Mouse (Mus musculus) liver, postnatal 0 days (tissue): Measurements from ENCODE around the gene Spon1.

Experiments used
- CTCF ChIP-seq: sonication (generic); IDR thresholded peaks from 2 replicates; pipeline ENCODE4 v1.5.1; 2016; ENCODE audit warnings: antibody characterized with exemption, low read depth
- EP300 ChIP-seq: IDR thresholded peaks from 2 replicates; pipeline ENCODE4 v1.6.1; 2016; ENCODE audit warnings: antibody characterized with exemption, low read depth, mild to moderate bottlenecking

GRCm38 (mm10) chr7:114045814-114046213 is 280.0 kb downstream of the Spon1 start:
- TF ChIP-seq CTCF: no peak
- no peak for TF ChIP-seq EP300
